Mouse (Mus musculus) small intestine, adult 2 months (tissue): ENCODE data around the gene 5730409E04Rik. TPM values are rescaled to one million over a fixed set of nuclear protein-coding genes. Genes with fewer than 3 reads are reported as not detected.

ENCODE experiments used
- H3K27ac ChIP-seq: fragments of 200-500 bp; 2 replicates; pipeline ENCODE4 v1.5.1; 2012; ENCODE audit warnings: low read depth, low read length, control low read depth, inconsistent platforms; ENCODE audit not compliant: insufficient read depth
- H3K27me3 ChIP-seq: fragments of 200-500 bp; 2 replicates; pipeline ENCODE4 v1.6.1; 2012; ENCODE audit warnings: mild to moderate bottlenecking, moderate library complexity, low read length, inconsistent platforms; ENCODE audit not compliant: control insufficient read depth, insufficient read depth
- H3K36me3 ChIP-seq: fragments of 200-500 bp; 2 replicates; pipeline ENCODE4 v1.6.1; 2012; ENCODE audit warnings: mild to moderate bottlenecking, low read length, control low read depth, inconsistent platforms; ENCODE audit not compliant: control insufficient read depth, insufficient read depth
- H3K4me1 ChIP-seq: fragments of 200-500 bp; 2 replicates; pipeline ENCODE4 v1.6.1; 2012; ENCODE audit warnings: low read length, inconsistent platforms, mixed read lengths; ENCODE audit not compliant: control insufficient read depth, insufficient read depth, insufficient read length
- H3K4me3 ChIP-seq: fragments of 200-500 bp; 2 replicates; pipeline ENCODE4 v1.5.1; 2012; ENCODE audit warnings: low read depth, mild to moderate bottlenecking, control low read depth, inconsistent platforms, low read length, moderate library complexity
- CTCF ChIP-seq: fragments of 200-500 bp; IDR thresholded peaks from 2 replicates; pipeline ENCODE4 v1.5.1; 2012; ENCODE audit warnings: low read depth, mild to moderate bottlenecking, control low read depth, inconsistent platforms, low read length, moderate library complexity, mixed read lengths; ENCODE audit not compliant: insufficient replicate concordance, insufficient read length; ENCODE audit errors: extremely low read depth
- POLR2A ChIP-seq: fragments of 200-500 bp; IDR thresholded peaks from 2 replicates; pipeline ENCODE4 v1.6.1; 2012; ENCODE audit warnings: low read depth, mild to moderate bottlenecking, control low read depth, inconsistent platforms, low read length, moderate library complexity
- WGBS: fragments of 180-500 bp; shearing (Covaris S2); methylation state at CpG from one replicate; pipeline ENCODE4 v1.1.7; 2018; 5-methylcytosine and 5-hydroxymethylcytosine counted together
- polyA plus RNA-seq: library from polyadenylated mRNA; depleted of rRNA; stranded (reverse); fragments of >200 nt; gene quantifications from 2 replicates; pipeline ENCODE4 v1.2.3, GENCODE M21; 2012

The 5730409E04Rik gene
- polyA plus RNA-seq, 1 experiment, result 3.2 TPM

DNA sequence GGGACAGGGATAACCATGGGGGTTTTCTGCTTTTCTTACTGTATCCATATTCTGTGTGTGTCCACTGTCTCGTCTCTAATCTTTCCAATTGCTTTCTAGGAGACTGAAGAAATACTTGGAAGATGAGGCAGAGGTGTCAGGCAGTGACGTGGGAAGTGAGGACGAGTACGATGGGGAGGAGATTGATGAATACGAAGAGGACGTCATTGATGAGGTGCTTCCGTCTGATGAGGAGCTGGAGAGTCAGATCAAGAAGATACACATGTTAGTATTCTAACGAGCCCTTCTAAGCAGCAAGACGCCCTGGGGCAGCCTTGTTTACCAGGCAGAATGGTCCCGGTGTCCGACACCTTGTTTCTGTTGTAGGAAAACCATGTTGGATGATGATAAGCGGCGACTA, 23.9 kb upstream of the 5730409E04Rik start:
- TF ChIP-seq POLR2A (no peak), CTCF (no peak)
- no peaks in the 10 kb centered on the region for H3K27me3 ChIP-seq
- no peaks in the 10 kb centered on the region for H3K4me1 ChIP-seq
- WGBS, result 96% methylated on average over 13 of the region's 13 CpGs
- no peak overlapping the region for H3K4me3 ChIP-seq
- peaks cover 15% of the 10 kb centered on the region; the same call in 1 of the 2 replicates for H3K36me3 ChIP-seq
- H3K27ac ChIP-seq, result no peak overlapping the region

DNA sequence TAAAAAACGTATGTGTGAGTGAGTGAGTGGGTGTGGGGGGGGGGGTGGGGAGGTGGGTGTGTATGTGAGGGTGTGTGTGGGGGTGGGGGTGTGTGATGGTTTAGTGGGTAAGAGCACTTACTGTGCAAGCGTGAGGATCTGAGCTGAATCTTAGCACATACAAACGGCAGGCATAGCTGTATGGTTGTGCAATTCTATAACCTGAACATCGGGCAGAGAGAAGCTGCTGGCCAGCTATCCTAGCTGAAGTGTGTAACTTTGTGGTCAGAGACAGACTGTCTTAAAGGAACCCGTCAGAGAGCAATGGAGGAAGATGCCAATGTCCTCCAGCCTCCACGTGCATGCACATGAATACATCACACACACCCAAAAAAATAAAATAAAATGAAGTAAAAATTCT, 17.6 kb upstream of the 5730409E04Rik start:
- TF ChIP-seq CTCF, result no peak
- TF ChIP-seq POLR2A, result no peak
- Histone ChIP-seq H3K27me3 (no peaks in the 10 kb centered on the region), H3K27ac (no peak overlapping the region), H3K4me1 (no peaks in the 10 kb centered on the region), H3K4me3 (no peak overlapping the region), H3K36me3 (peaks cover 7% of the 10 kb centered on the region; the same call in 1 of the 2 replicates)
- WGBS, result 86% methylated on average over 6 of the region's 6 CpGs

DNA sequence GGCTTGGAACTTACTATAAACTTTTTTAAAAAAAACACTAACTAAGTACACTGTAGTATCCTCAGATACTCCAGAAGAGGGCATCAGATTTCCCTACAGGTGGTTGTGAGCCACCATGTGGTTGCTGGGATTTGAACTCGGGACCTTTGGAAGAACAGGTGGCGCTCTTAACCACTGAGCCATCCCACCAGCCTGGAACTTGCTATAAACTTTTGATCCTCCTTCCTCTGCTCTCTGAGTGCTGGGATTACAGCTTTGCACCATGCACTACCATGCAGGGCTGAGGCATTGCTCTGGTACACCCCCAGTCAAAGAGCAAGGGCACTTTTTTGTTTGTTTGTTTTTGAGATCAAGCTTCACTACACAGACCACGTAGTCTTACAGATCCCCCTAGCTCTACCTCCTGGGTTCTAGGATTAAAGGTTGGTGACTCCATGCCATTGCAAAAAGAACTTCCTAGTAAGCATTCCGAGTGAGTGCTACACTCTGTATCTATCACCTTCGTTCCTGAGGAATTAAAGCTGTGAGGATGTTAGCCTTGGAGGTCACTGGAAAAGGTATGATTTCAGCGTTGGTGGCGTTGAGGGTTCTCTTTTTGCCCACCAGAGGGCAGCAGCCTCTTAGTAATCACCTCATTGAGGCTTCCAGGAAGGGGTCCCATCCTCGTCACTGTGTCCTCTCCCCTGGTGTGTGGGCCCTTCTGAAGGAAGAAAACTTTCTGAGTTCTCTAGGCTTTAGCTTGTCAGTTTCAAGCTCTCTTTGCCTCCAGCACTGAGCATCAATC, 9.5 kb upstream of the 5730409E04Rik start:
- TF ChIP-seq CTCF (peak; percentile 88; the same call in 1 of the 2 replicates), POLR2A (no peak)
- Histone ChIP-seq H3K27ac (no peak overlapping the region), H3K36me3 (no peaks in the 10 kb centered on the region), H3K27me3 (no peaks in the 10 kb centered on the region), H3K4me1 (no peaks in the 10 kb centered on the region), H3K4me3 (no peak overlapping the region)
- WGBS, result 31% methylated on average over 8 of the region's 8 CpGs

DNA sequence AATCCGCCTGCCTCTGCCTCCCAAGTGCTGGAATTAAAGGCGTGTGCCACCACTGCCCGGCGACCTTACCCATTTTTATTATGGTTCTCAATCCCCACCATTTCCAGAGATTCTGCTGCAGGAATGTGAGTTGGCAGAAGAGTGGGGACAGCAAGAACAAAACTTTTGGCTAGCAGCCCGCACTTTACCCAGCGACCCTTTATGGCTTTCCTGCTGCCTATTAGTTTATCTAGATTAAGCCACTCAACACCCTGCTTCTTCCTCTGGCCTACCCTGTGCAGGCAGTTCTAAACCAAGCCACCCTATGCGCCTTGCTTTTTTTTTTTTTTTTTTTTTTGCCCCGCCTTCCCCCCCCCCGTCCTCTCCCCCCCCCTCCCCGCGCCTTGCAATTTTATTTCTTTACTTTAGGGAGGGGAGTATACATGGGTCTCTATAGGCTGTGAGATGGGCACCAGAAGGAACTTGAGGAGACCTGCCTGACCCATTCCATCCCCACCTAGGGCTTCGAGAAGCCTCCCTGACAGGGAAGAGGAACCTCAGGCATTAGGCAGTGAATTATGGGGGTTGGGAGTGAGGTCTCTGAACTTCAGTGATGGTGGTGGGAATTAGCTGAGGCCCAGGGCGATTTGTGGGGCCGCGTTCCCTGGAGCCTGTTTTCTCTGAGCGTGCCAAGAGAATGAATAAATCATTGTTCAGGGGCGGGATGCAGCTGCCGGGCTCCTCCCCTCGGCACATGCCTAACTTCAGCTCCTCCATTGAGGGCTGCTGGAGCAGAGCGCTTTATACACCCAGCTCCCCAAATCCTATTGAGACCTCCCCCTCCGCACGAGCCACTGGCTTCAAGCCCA, 7.8 kb upstream of the 5730409E04Rik start:
- H3K4me3 ChIP-seq, result no peak overlapping the region
- H3K36me3 ChIP-seq, result no peaks in the 10 kb centered on the region
- H3K27me3 ChIP-seq, result no peaks in the 10 kb centered on the region
- WGBS, result 22% methylated on average over 17 of the region's 22 CpGs
- H3K4me1 ChIP-seq, result no peaks in the 10 kb centered on the region
- H3K27ac ChIP-seq, result no peak overlapping the region
- TF ChIP-seq POLR2A (no peak), CTCF (no peak)

DNA sequence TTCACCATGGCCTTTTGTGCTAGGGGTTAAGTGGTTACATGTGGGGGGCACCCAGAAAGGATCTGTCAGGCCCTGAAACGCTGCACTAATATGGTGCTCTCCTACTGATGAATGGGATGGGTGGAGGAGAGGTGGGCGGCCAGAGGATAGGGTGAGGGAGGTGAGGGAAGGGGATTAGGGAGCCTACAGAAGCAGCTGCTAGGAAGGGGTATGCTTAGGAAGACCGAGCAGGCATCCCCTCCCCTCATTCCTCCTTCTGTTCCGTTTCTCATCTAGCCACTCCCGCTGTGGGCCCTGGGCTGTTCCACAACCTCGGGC, 7.2 kb upstream of the 5730409E04Rik start:
- no peaks in the 10 kb centered on the region for H3K36me3 ChIP-seq
- no peak overlapping the region for H3K27ac ChIP-seq
- H3K4me1 ChIP-seq, result no peaks in the 10 kb centered on the region
- TF ChIP-seq POLR2A (no peak), CTCF (no peak)
- H3K27me3 ChIP-seq, result no peaks in the 10 kb centered on the region
- H3K4me3 ChIP-seq, result no peak overlapping the region
- WGBS, result 49% methylated on average over 6 of the region's 6 CpGs

DNA sequence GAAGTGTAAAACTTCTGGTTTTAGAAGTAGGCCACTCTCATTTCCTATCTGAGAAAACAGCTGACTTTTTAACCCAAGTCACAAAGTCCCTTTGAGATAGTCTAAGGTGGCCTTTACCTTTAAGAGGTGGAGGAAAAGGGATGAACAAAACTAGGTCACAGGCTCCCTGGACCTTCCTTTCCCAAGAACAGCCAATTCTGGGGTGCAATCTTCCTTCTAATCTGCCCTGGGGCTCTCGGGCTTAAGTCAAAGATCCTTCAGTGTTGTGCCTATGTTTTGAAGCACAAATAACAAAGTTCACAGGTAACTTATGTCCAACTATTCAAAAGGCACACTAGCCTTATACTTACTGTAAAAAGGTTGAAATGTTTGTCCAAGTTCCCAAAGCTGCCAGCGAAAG, 5.5 kb upstream of the 5730409E04Rik start:
- TF ChIP-seq POLR2A (no peak), CTCF (no peak)

DNA sequence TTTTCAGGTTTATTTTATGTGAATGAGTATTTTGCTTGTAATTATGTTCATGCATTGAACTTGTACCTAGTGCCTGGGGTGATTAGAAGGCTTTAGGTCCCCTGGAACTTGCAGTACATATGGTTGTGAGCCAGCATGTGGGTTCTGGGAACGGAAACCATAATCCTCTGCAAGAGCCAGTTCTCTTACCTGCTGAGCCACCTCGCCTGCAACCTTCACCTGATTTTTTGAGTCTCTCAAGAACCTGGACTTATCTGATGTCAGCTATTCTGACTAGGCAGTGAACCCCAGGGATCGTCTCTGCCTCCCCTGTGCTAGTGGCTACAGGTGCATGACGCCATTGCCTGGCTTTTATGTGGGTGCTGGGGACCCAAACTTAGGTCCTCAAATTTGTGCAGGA, 3.9 kb upstream of the 5730409E04Rik start:
- Histone ChIP-seq H3K4me3 (no peak overlapping the region), H3K27ac (no peak overlapping the region), H3K27me3 (0 out of 2 replicates have a peak, but pooled peaks cover 2% of the 10 kb centered on the region), H3K4me1 (peaks cover 6% of the 10 kb centered on the region), H3K36me3 (no peaks in the 10 kb centered on the region)
- no peak for TF ChIP-seq POLR2A
- no peak for TF ChIP-seq CTCF
- 85% methylated on average over 4 of the region's 4 CpGs for WGBS

More for the DNA sequence above, 5.5 kb upstream of the 5730409E04Rik start:
- Histone ChIP-seq H3K4me1 (no peaks in the 10 kb centered on the region), H3K27me3 (no peaks in the 10 kb centered on the region), H3K27ac (no peak overlapping the region), H3K4me3 (no peak overlapping the region), H3K36me3 (no peaks in the 10 kb centered on the region)
- WGBS, result 41% methylated on average over 2 of the region's 2 CpGs
